Mouse (Mus musculus) kidney, adult 2 months (tissue): Measurements from ENCODE around the gene Stag1.

Source experiments
- CTCF ChIP-seq: fragments of 200-500 bp; conservative IDR thresholded peaks from 2 replicates; pipeline ENCODE4 v1.5.1; 2011; ENCODE audit warnings: low read depth, mild to moderate bottlenecking, control low read depth, low read length, moderate library complexity, mixed read lengths; ENCODE audit not compliant: insufficient read depth, insufficient read length
- POLR2A ChIP-seq: fragments of 200-500 bp; IDR thresholded peaks from one replicate; pipeline ENCODE4 v1.6.1; 2011; ENCODE audit warnings: low read depth, low read length, control low read depth

GRCm38 (mm10) chr9:100962903-100963427, 365.4 kb downstream of the Stag1 start:
- TF ChIP-seq POLR2A: no peak
- no peak for TF ChIP-seq CTCF
